Mouse (Mus musculus) MEL (cell line): Measurements from ENCODE around the gene D17Wsu92e. TPM values are rescaled to one million over a fixed set of nuclear protein-coding genes. Genes with fewer than 3 reads are reported as not detected.
A peak's percentile ranks its signal among the peaks of the same experiment; 100 is the strongest.

Experiments used
- DNase-seq: peaks from one replicate; pipeline ENCODE4 v3.0.0; 2011; ENCODE audit warnings: low read depth, low spot score
- H3K27ac ChIP-seq: 2 replicates; pipeline ENCODE4 v1.5.1; 2012; ENCODE audit warnings: low read depth, mild to moderate bottlenecking, control low read depth, low read length, moderate library complexity; ENCODE audit not compliant: control insufficient read depth
- H3K27me3 ChIP-seq, 2 experiments: fragments of 150-350 bp in 1 of 2; sonication (generic) in 1 of 2; 2 replicates each; pipeline ENCODE4 v1.6.1; 2012; ENCODE audit warnings: low read length in 2 of 2, mild to moderate bottlenecking in 2 of 2, improper control_type of control experiment in 1 of 2, moderate library complexity in 1 of 2; ENCODE audit not compliant: insufficient read depth in 2 of 2, control insufficient read depth in 1 of 2
- H3K36me3 ChIP-seq, 2 experiments: 2 replicates each; pipeline ENCODE4 v1.6.1; 2012 to 2014; ENCODE audit warnings: low read length in 2 of 2, improper control_type of control experiment in 1 of 2, inconsistent platforms in 1 of 2, mild to moderate bottlenecking in 1 of 2; ENCODE audit not compliant: insufficient read depth in 2 of 2, control insufficient read depth in 1 of 2
- H3K4me1 ChIP-seq, 2 experiments: fragments of 150-350 bp in 1 of 2; sonication (generic) in 1 of 2; 2 replicates each; pipeline ENCODE4 v1.6.1; 2012; ENCODE audit warnings: low read length in 2 of 2, improper control_type of control experiment in 1 of 2, mild to moderate bottlenecking in 1 of 2; ENCODE audit not compliant: insufficient read depth in 2 of 2, control insufficient read depth in 1 of 2
- H3K4me3 ChIP-seq, 2 experiments: fragments of 150-350 bp in 1 of 2; sonication (generic) in 1 of 2; 2 replicates each; pipeline ENCODE4 v1.5.1; 2012; ENCODE audit warnings: low read depth in 2 of 2, low read length in 2 of 2, mild to moderate bottlenecking in 2 of 2, moderate library complexity in 2 of 2, control low read depth in 1 of 2, improper control_type of control experiment in 1 of 2; ENCODE audit not compliant: control insufficient read depth in 1 of 2, insufficient read depth in 1 of 2
- H3K79me2 ChIP-seq: 2 replicates; pipeline ENCODE4 v1.6.1; 2012; ENCODE audit warnings: mild to moderate bottlenecking, low read length, moderate library complexity; ENCODE audit not compliant: control insufficient read depth, poor library complexity, insufficient read depth
- H3K9ac ChIP-seq: 2 replicates; pipeline ENCODE4 v1.6.1; 2012; ENCODE audit warnings: low read depth, mild to moderate bottlenecking, control low read depth, low read length, moderate library complexity; ENCODE audit not compliant: control insufficient read depth, poor library complexity, severe bottlenecking
- H3K9me3 ChIP-seq: fragments of 150-350 bp; sonication (generic); replicated peaks from 2 replicates; pipeline ENCODE4 v1.6.1; 2012; ENCODE audit warnings: mild to moderate bottlenecking, low read length, improper control_type of control experiment, moderate library complexity; ENCODE audit not compliant: insufficient read depth
- BHLHE40 ChIP-seq: IDR thresholded peaks from 2 replicates; pipeline ENCODE4 v1.6.1; 2012; ENCODE audit warnings: low read depth, mild to moderate bottlenecking, inconsistent platforms, low read length, improper control_type of control experiment, borderline replicate concordance
- CHD1 ChIP-seq: IDR thresholded peaks from 2 replicates; pipeline ENCODE4 v1.6.1; 2012; ENCODE audit warnings: low read depth, mild to moderate bottlenecking, inconsistent platforms, low read length, improper control_type of control experiment
- CHD2 ChIP-seq: IDR thresholded peaks from 2 replicates; pipeline ENCODE4 v1.6.1; 2011; ENCODE audit warnings: low read length, improper control_type of control experiment
- CTCF ChIP-seq, 3 experiments: IDR thresholded peaks in 2 of 3; conservative IDR thresholded peaks in 1 of 3; 2 replicates each; pipeline ENCODE4 v1.5.1; 2011 to 2012; ENCODE audit warnings: low read length in 3 of 3, low read depth in 2 of 3, mild to moderate bottlenecking in 2 of 3, improper control_type of control experiment in 1 of 3, inconsistent platforms in 1 of 3, mixed read lengths in 1 of 3, moderate library complexity in 1 of 3; ENCODE audit not compliant: control insufficient read depth in 1 of 3, insufficient read depth in 1 of 3, poor library complexity in 1 of 3, severe bottlenecking in 1 of 3
- E2F4 ChIP-seq: IDR thresholded peaks from 2 replicates; pipeline ENCODE4 v1.6.1; 2011; ENCODE audit warnings: low read depth, low read length, improper control_type of control experiment, borderline replicate concordance
- EP300 ChIP-seq, 2 experiments: IDR thresholded peaks; 2 replicates each; pipeline ENCODE4 v1.6.1; 2011; ENCODE audit warnings: improper control_type of control experiment in 2 of 2, low read length in 2 of 2, low read depth in 1 of 2, mild to moderate bottlenecking in 1 of 2
- ETS1 ChIP-seq: IDR thresholded peaks from 2 replicates; pipeline ENCODE4 v1.6.1; 2012; ENCODE audit warnings: low read depth, mild to moderate bottlenecking, inconsistent platforms, low read length, improper control_type of control experiment, moderate library complexity
- GABPA ChIP-seq: IDR thresholded peaks from 2 replicates; pipeline ENCODE4 v1.6.1; 2012; ENCODE audit warnings: low read depth, mild to moderate bottlenecking, inconsistent platforms, low read length, improper control_type of control experiment, moderate library complexity
- GATA1 ChIP-seq: IDR thresholded peaks from 2 replicates; pipeline ENCODE4 v1.6.1; 2011; ENCODE audit warnings: low read depth, low read length, improper control_type of control experiment
- JUND ChIP-seq: IDR thresholded peaks from 2 replicates; pipeline ENCODE4 v1.6.1; 2011; ENCODE audit warnings: low read depth, mild to moderate bottlenecking, improper control_type of control experiment, low read length
- KAT2A ChIP-seq: conservative IDR thresholded peaks from 2 replicates; pipeline ENCODE4 v1.6.1; 2012; ENCODE audit warnings: low read depth, low read length, improper control_type of control experiment, inconsistent platforms
- MAFK ChIP-seq: IDR thresholded peaks from 2 replicates; pipeline ENCODE4 v1.6.1; 2011; ENCODE audit warnings: low read depth, mild to moderate bottlenecking, low read length, improper control_type of control experiment, borderline replicate concordance
- MAX ChIP-seq: IDR thresholded peaks from 2 replicates; pipeline ENCODE4 v1.6.1; 2011; ENCODE audit warnings: low read length, improper control_type of control experiment
- MAZ ChIP-seq: IDR thresholded peaks from 2 replicates; pipeline ENCODE4 v1.6.1; 2012; ENCODE audit warnings: low read depth, mild to moderate bottlenecking, inconsistent platforms, low read length, improper control_type of control experiment
- MXI1 ChIP-seq: IDR thresholded peaks from 2 replicates; pipeline ENCODE4 v1.6.1; 2011; ENCODE audit warnings: mild to moderate bottlenecking, low read depth, low read length, improper control_type of control experiment
- MYB ChIP-seq: IDR thresholded peaks from 2 replicates; pipeline ENCODE4 v1.6.1; 2011; ENCODE audit warnings: mild to moderate bottlenecking, low read depth, low read length, improper control_type of control experiment
- MYC ChIP-seq: IDR thresholded peaks from 2 replicates; pipeline ENCODE4 v1.6.1; 2011; ENCODE audit warnings: low read depth, mild to moderate bottlenecking, low read length, improper control_type of control experiment, moderate library complexity
- NELFE ChIP-seq: IDR thresholded peaks from 2 replicates; pipeline ENCODE4 v1.6.1; 2011; ENCODE audit warnings: low read depth, low read length, improper control_type of control experiment
- NRF1 ChIP-seq: IDR thresholded peaks from 2 replicates; pipeline ENCODE4 v1.6.1; 2014; ENCODE audit warnings: low read depth, mild to moderate bottlenecking, inconsistent platforms, low read length, improper control_type of control experiment, moderate library complexity; ENCODE audit not compliant: poor library complexity, insufficient read depth, severe bottlenecking
- POLR2A ChIP-seq, 2 experiments: IDR thresholded peaks; 2 replicates each; pipeline ENCODE4 v1.6.1; 2011 to 2012; ENCODE audit warnings: low read length in 2 of 2, mild to moderate bottlenecking in 2 of 2, control low read depth in 1 of 2, improper control_type of control experiment in 1 of 2, low read depth in 1 of 2, moderate library complexity in 1 of 2; ENCODE audit not compliant: control insufficient read depth in 1 of 2, insufficient read depth in 1 of 2, poor library complexity in 1 of 2
- POLR2AphosphoS2 ChIP-seq: IDR thresholded peaks from 2 replicates; pipeline ENCODE4 v1.6.1; 2011; ENCODE audit warnings: low read length, improper control_type of control experiment
- POLR2AphosphoS5 ChIP-seq: IDR thresholded peaks from 2 replicates; pipeline ENCODE4 v1.6.1; 2012; ENCODE audit warnings: low read depth, borderline replicate concordance, mild to moderate bottlenecking, inconsistent platforms, low read length, moderate library complexity, mixed read lengths
- RAD21 ChIP-seq: IDR thresholded peaks from 2 replicates; pipeline ENCODE4 v1.6.1; 2011; ENCODE audit warnings: mild to moderate bottlenecking, low read depth, low read length, improper control_type of control experiment
- RCOR1 ChIP-seq: IDR thresholded peaks from 2 replicates; pipeline ENCODE4 v1.6.1; 2012; ENCODE audit warnings: low read depth, mild to moderate bottlenecking, inconsistent platforms, low read length, improper control_type of control experiment
- SIN3A ChIP-seq: IDR thresholded peaks from 2 replicates; pipeline ENCODE4 v1.6.1; 2012; ENCODE audit warnings: low read length, improper control_type of control experiment, inconsistent platforms
- SMC3 ChIP-seq: IDR thresholded peaks from 2 replicates; pipeline ENCODE4 v1.6.1; 2011; ENCODE audit warnings: low read depth, low read length, improper control_type of control experiment
- TAL1 ChIP-seq: IDR thresholded peaks from 2 replicates; pipeline ENCODE4 v1.6.1; 2012; ENCODE audit warnings: mild to moderate bottlenecking, inconsistent platforms, low read length, moderate library complexity, mixed read lengths
- TBP ChIP-seq: IDR thresholded peaks from 2 replicates; pipeline ENCODE4 v1.8.0; 2011; ENCODE audit warnings: low read depth, low read length, improper control_type of control experiment
- TCF12 ChIP-seq: IDR thresholded peaks from 2 replicates; pipeline ENCODE4 v1.6.1; 2014; ENCODE audit warnings: low read depth, mild to moderate bottlenecking, inconsistent platforms, low read length, improper control_type of control experiment, moderate library complexity
- UBTF ChIP-seq: IDR thresholded peaks from 2 replicates; pipeline ENCODE4 v1.6.1; 2012; ENCODE audit warnings: low read depth, mild to moderate bottlenecking, inconsistent platforms, low read length, improper control_type of control experiment, moderate library complexity, borderline replicate concordance; ENCODE audit not compliant: insufficient read depth
- USF1 ChIP-seq: IDR thresholded peaks from 2 replicates; pipeline ENCODE4 v1.6.1; 2014; ENCODE audit warnings: low read depth, mild to moderate bottlenecking, inconsistent platforms, low read length, improper control_type of control experiment, moderate library complexity
- USF2 ChIP-seq, 2 experiments: IDR thresholded peaks; 2 replicates each; pipeline ENCODE4 v1.6.1; 2011 to 2012; ENCODE audit warnings: improper control_type of control experiment in 2 of 2, low read length in 2 of 2, borderline replicate concordance in 1 of 2, inconsistent platforms in 1 of 2, low read depth in 1 of 2, mild to moderate bottlenecking in 1 of 2; ENCODE audit not compliant: insufficient read depth in 1 of 2
- ZC3H11A ChIP-seq: IDR thresholded peaks from 2 replicates; pipeline ENCODE4 v1.6.1; 2012; ENCODE audit warnings: low read depth, mild to moderate bottlenecking, inconsistent platforms, low read length, improper control_type of control experiment
- ZKSCAN1 ChIP-seq: IDR thresholded peaks from 2 replicates; pipeline ENCODE4 v1.6.1; 2012; ENCODE audit warnings: low read depth, mild to moderate bottlenecking, inconsistent platforms, low read length, improper control_type of control experiment, moderate library complexity
- ZMIZ1 ChIP-seq: IDR thresholded peaks from 2 replicates; pipeline ENCODE4 v1.6.1; 2012; ENCODE audit warnings: low read depth, mild to moderate bottlenecking, inconsistent platforms, low read length, improper control_type of control experiment, moderate library complexity
- ZNF384 ChIP-seq: IDR thresholded peaks from 2 replicates; pipeline ENCODE4 v1.6.1; 2012; ENCODE audit warnings: low read depth, mild to moderate bottlenecking, inconsistent platforms, low read length, improper control_type of control experiment
- polyA plus RNA-seq, 2 experiments: library from polyadenylated mRNA; stranded (reverse) in 1 of 2; unstranded in 1 of 2; fragments of >175 nt in 1 of 2; fragments of >200 nt in 1 of 2; gene quantifications; 2 replicates each; pipeline versions ENCODE4 v1.2.1 to v1.2.4; 2012; ENCODE audit warnings: low replicate concordance in 2 of 2, low read depth in 1 of 2; ENCODE audit not compliant: insufficient read length in 2 of 2, insufficient read depth in 1 of 2, missing spikeins in 1 of 2
- total RNA-seq: library from RNA; depleted of rRNA; stranded (reverse); fragments of 300-350 nt; gene quantifications from 2 replicates; pipeline ENCODE4 v1.2.3, GENCODE M21; 2012

D17Wsu92e gene
- total and polyA plus RNA-seq, 3 experiments, result 72.5 to 108 TPM; not detected in 1

DNA sequence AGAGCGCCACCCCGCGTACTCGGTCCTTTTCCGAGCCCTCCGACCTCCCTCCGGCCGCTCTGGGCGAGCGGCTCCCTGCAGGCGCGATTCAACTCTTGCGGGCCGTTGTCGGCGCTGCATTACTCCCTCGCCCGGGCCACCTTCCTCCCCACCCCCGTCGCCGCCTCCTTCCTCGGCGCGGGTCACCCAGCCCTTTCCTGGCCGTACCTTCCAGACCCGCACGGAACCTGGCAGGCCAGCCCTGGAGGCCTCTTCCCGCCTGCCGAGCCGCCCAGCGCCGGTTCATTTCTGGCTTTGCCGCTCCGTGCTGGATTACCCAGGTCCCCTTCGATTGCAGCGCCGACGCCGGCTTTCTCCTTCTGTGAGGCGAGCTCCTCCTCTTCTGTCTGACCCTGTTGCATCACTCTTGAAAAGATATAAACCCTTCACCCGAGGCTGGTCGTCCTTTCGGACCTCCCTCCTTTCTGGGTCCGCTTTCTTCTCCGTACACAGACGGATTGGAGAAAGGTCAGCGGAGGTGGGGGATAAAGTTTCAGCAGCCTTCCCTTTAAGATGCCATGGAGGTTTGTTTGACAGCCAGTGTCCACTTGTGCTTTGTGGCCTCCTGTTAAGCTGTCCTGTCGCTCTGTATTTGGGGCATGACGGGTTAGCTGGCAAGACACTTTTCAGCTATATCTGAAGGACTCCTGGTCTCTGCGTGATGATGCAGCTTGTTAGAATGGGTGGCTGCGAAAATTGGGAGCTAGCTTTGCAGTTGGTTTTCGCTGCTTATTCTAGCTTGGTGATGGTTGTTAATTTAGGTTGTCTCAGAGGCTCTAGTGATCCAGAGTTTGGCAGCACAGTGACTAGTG lies 36.6 kb upstream of the D17Wsu92e start:
- Histone ChIP-seq H3K9me3 (no peaks in the 10 kb centered on the region), H3K9ac (peak overlapping the region; percentile 86), H3K36me3 (peaks cover 3 to 19% of the 10 kb centered on the region in 2 experiments), H3K27me3 (no peaks in the 10 kb centered on the region), H3K27ac (peak overlapping the region; percentile 82), H3K79me2 (peaks cover 54% of the 10 kb centered on the region), H3K4me3 (peak overlapping the region; percentile 75 to 97), H3K4me1 (peaks cover 16 to 23% of the 10 kb centered on the region in 2 experiments)
- DNase-seq, result peak; percentile 77
- TF ChIP-seq USF1 (no peak), MAFK (no peak), TAL1 (no peak), MYC (no peak; the same call in none of the 2 replicates), ZKSCAN1 (no peak), NRF1 (no peak), ETS1 (no peak), KAT2A (no peak), NELFE (peak; percentile 48; the same call in 1 of the 2 replicates), EP300 (IDR thresholded peaks at IDR 0.05; ENCODE audit: low read depth in 1 of 2, low read length in 2 of 2) (no peak), MAX (no peak), CHD1 (peak; percentile 61), JUND (no peak), SMC3 (no peak), ZMIZ1 (0 out of 2 replicates have a peak, but pooled peaks have one; percentile 14), MYB (no peak), TBP (no peak), POLR2AphosphoS5 (no peak), CTCF (IDR thresholded peaks at IDR 0.05 in 2 of 3, conservative IDR thresholded peaks at IDR 0.05 in 1 of 3; ENCODE audit: control insufficient read depth in 1 of 3, insufficient read depth in 1 of 3, low read depth in 2 of 3, low read length in 3 of 3, poor library complexity in 1 of 3, severe bottlenecking in 1 of 3) (no peak), RAD21 (no peak), GATA1 (no peak), RCOR1 (peak; percentile 26; the same call in 1 of the 2 replicates), GABPA (no peak), POLR2AphosphoS2 (no peak), ZNF384 (no peak), CHD2 (no peak), MAZ (no peak), TCF12 (no peak), ZC3H11A (no peak), USF2 (IDR thresholded peaks at IDR 0.05; ENCODE audit: borderline replicate concordance in 1 of 2, insufficient read depth in 1 of 2, low read depth in 1 of 2, low read length in 2 of 2) (no peak), SIN3A (peak; percentile 11), BHLHE40 (no peak), POLR2A (IDR thresholded peaks at IDR 0.05; ENCODE audit: control insufficient read depth in 1 of 2, insufficient read depth in 1 of 2, low read depth in 1 of 2, low read length in 2 of 2, poor library complexity in 1 of 2) (no peak; a peak in 1 of 4 replicates), UBTF (no peak), E2F4 (no peak), MXI1 (no peak; the same call in none of the 2 replicates)
